ENCODE assay signal across 11 mouse cellular contexts in genomic region chr1:193226724-193227522, GRCm38 (mm10). TPM values are rescaled to one million over a fixed set of nuclear protein-coding genes. Genes with fewer than 3 reads are reported as not detected.
DNase-seq lines count a peak whose midpoint lies in the region; ATAC-seq and TF ChIP-seq lines count a peak whose summit lies in the region.
"Had no signal": no experiment of that assay in that cellular context is flagged by ENCODE, and none has a peak within 500 bp of the region (broad histone marks: within the 10 kb centered on the region; RNA-seq: fewer than 3 reads in every experiment).

No protein-coding gene starts in this region.

- no peak for DNase-seq in kidney, adult 8-10 months
- DNase-seq in NIH3T3 (ENCODE audit: low read depth), result peak; percentile 6
- peak; percentile 27 for DNase-seq in fibroblast of lung, adult 2 months (ENCODE audit: low read depth)
- DNase-seq in limb, embryonic 14.5 days (ENCODE audit: low spot score), result no peak
- no peak for DNase-seq in thymus, postnatal 36 days
- no peak for DNase-seq in urinary bladder, adult 18-20 months (ENCODE audit: low spot score in 2 of 2)
- DNase-seq: gastrocnemius, postnatal 10 days; lung, adult 18-20 months had no signal

- no peaks in the 10 kb centered on the region for H3K36me3 ChIP-seq in kidney, embryonic 15.5 days
- H3K36me3 ChIP-seq in limb, embryonic 14.5 days (ENCODE audit: control insufficient read depth, insufficient read depth, low read length), result no peaks in the 10 kb centered on the region
- H3K36me3 ChIP-seq: hindbrain, embryonic 13.5 days had no signal

- TF ChIP-seq POLR2A in limb, embryonic 14.5 days (IDR thresholded peaks at IDR 0.05; ENCODE audit: borderline replicate concordance, extremely low read depth, insufficient read depth, insufficient read length), result no peak

- H3K4me1 ChIP-seq in kidney, embryonic 15.5 days, result peaks cover 38% of the 10 kb centered on the region
- 0 out of 2 replicates have a peak, but pooled peaks cover 6% of the 10 kb centered on the region for H3K4me1 ChIP-seq in limb, embryonic 14.5 days (ENCODE audit: control insufficient read depth, insufficient read depth, low read length)
- H3K4me1 ChIP-seq: hindbrain, embryonic 13.5 days had no signal

- H3K4me2 ChIP-seq in kidney, embryonic 15.5 days, result no peak overlapping the region
- H3K4me2 ChIP-seq in limb, embryonic 14.5 days (replicated peaks; ENCODE audit: low read depth, low read length, severe bottlenecking), result no peak overlapping the region
- H3K4me2 ChIP-seq: hindbrain, embryonic 13.5 days had no signal

- ATAC-seq in kidney, embryonic 15.5 days (replicated peaks; ENCODE audit: low FRiP score), result no peak
- ATAC-seq in limb, embryonic 14.5 days (ENCODE audit: low FRiP score, low read depth), result 0 out of 2 replicates have a peak, but pooled peaks have one; percentile 41

- 30% methylated on average over 7 of the region's 7 CpGs for WGBS in kidney, embryonic 15.5 days
- WGBS in limb, embryonic 14.5 days, result 21% methylated on average over 7 of the region's 7 CpGs

- H3K27me3 ChIP-seq in kidney, embryonic 15.5 days, result no peaks in the 10 kb centered on the region
- H3K27me3 ChIP-seq in limb, embryonic 14.5 days (ENCODE audit: control insufficient read depth, insufficient read depth, low read length), result no peaks in the 10 kb centered on the region
- H3K27me3 ChIP-seq: hindbrain, embryonic 13.5 days had no signal

- no peaks in the 10 kb centered on the region for H3K9me3 ChIP-seq in kidney, embryonic 15.5 days (replicated peaks)
- H3K9me3 ChIP-seq in limb, embryonic 14.5 days (ENCODE audit: control insufficient read depth, low read length), result no peaks in the 10 kb centered on the region
- H3K9me3 ChIP-seq: hindbrain, embryonic 13.5 days had no signal

- peak overlapping the region; percentile 45; the same call in 1 of the 2 replicates for H3K27ac ChIP-seq in kidney, embryonic 15.5 days
- no peak overlapping the region for H3K27ac ChIP-seq in limb, embryonic 14.5 days (replicated peaks; ENCODE audit: low read depth, low read length)
- H3K27ac ChIP-seq: hindbrain, embryonic 13.5 days had no signal

- no peak overlapping the region for H3K4me3 ChIP-seq in kidney, embryonic 15.5 days (replicated peaks)
- no peak overlapping the region for H3K4me3 ChIP-seq in limb, embryonic 14.5 days (replicated peaks; ENCODE audit: low read length)
- H3K4me3 ChIP-seq: hindbrain, embryonic 13.5 days had no signal

- no peak overlapping the region for H3K9ac ChIP-seq in kidney, embryonic 15.5 days
- no peak overlapping the region for H3K9ac ChIP-seq in limb, embryonic 14.5 days (ENCODE audit: low read depth, low read length, severe bottlenecking)
- H3K9ac ChIP-seq: hindbrain, embryonic 13.5 days had no signal

RNA-seq across cellular contexts. Expression of gene Lamb3, which starts 19.4 kb away (rescaled TPM):
- 1.2 and 1.6 TPM in 2 replicates for polyA plus RNA-seq in kidney, embryonic 15.5 days (2015; fragmentation: Nextera tagmentation; extraction: Ambion mirVana)
- 3.6 and 4.0 TPM in 2 replicates for polyA plus RNA-seq in limb, embryonic 14.5 days (2012; rRNA removed)
- polyA plus RNA-seq in limb, embryonic 14.5 days (2014; fragmentation: Nextera tagmentation; extraction: Ambion mirVana), result 3.5 and 4.6 TPM in 2 replicates

RNA-seq across cellular contexts. Expression of gene Traf3ip3, which starts 25.4 kb away (rescaled TPM):
- 3.5 and 4.3 TPM in 2 replicates for polyA plus RNA-seq in kidney, embryonic 15.5 days (2015; fragmentation: Nextera tagmentation; extraction: Ambion mirVana)
- polyA plus RNA-seq in limb, embryonic 14.5 days (2012; rRNA removed), result 9.7 and 18.8 TPM in 2 replicates
- polyA plus RNA-seq in limb, embryonic 14.5 days (2014; fragmentation: Nextera tagmentation; extraction: Ambion mirVana), result 17.6 and 22.6 TPM in 2 replicates

RNA-seq across cellular contexts. Expression of gene Hsd11b1, which starts 37.0 kb away (rescaled TPM):
- 1.5 TPM in 2 replicates for polyA plus RNA-seq in kidney, embryonic 15.5 days (2015; fragmentation: Nextera tagmentation; extraction: Ambion mirVana)
- 1.2 and 1.6 TPM in 2 replicates for polyA plus RNA-seq in limb, embryonic 14.5 days (2012; rRNA removed)
- polyA plus RNA-seq in limb, embryonic 14.5 days (2014; fragmentation: Nextera tagmentation; extraction: Ambion mirVana), result 1.2 and 1.6 TPM in 2 replicates
- polyA plus RNA-seq: forebrain, embryonic 11.5 days; hindbrain, embryonic 13.5 days had no signal

RNA-seq across cellular contexts. Expression of gene G0s2, which starts 46.1 kb away (rescaled TPM):
- polyA plus RNA-seq in kidney, embryonic 15.5 days (2015; fragmentation: Nextera tagmentation; extraction: Ambion mirVana), result 28.6 and 37.1 TPM in 2 replicates
- 36.9 and 44.7 TPM in 2 replicates for polyA plus RNA-seq in limb, embryonic 14.5 days (2012; rRNA removed)
- 27.0 and 31.7 TPM in 2 replicates for polyA plus RNA-seq in limb, embryonic 14.5 days (2014; fragmentation: Nextera tagmentation; extraction: Ambion mirVana)

RNA-seq across cellular contexts. Expression of gene A130010J15Rik, which starts 59.1 kb away (rescaled TPM):
- polyA plus RNA-seq in kidney, embryonic 15.5 days (2015; fragmentation: Nextera tagmentation; extraction: Ambion mirVana), result 14.2 and 16.3 TPM in 2 replicates
- polyA plus RNA-seq in limb, embryonic 14.5 days (2012; rRNA removed), result 7.8 and 9.6 TPM in 2 replicates
- polyA plus RNA-seq in limb, embryonic 14.5 days (2014; fragmentation: Nextera tagmentation; extraction: Ambion mirVana), result 15.1 and 15.4 TPM in 2 replicates

Comparison
In these comparisons a context has a peak if more than half of its experiments do, and no peak if none do; other contexts are left out.
1. DNase-seq: peak in NIH3T3 (single experiment) and fibroblast of lung, adult 2 months (single experiment); none in kidney, adult 8-10 months (0 of 2), limb, embryonic 14.5 days (single experiment), thymus, postnatal 36 days (0 of 2) and urinary bladder, adult 18-20 months (0 of 2).